Mouse (Mus musculus): ENCODE measurements at regions not wholly inside any gene's neighbourhood (a gene's known extent, or its start where the extent isn't known, plus 50 kb on each side); places are given as distances from the start of the nearest gene placed in this dataset.
A peak's percentile ranks its signal among the peaks of the same experiment; 100 is the strongest.
"Not testable (repeated sequence)": the region's sequence is repeated elsewhere in the genome, so short reads cannot be mapped to it uniquely, and the experiment has no call there.

DNA sequence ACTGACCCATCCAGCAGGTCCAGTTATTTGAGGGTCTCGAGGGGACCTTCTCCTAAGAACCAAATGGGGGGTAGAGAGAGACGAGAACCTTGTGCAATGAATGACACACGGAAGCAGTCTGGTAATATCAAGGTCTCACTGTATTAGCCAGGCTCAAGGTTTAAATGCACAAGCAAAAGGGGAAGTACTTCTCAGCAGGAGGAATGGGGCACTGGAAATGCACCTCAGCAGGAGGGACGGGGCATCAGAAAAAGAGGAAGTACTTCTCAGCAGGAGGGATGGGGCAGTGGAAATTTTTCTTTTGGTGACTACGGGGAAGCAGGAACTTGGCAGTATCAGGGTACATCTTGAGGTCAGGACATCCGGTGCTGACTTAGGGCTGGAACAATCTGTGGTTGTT, 74.9 kb upstream of the Vmn1r3 start:
- not testable (repeated sequence) for H3K9ac ChIP-seq; H3K27ac ChIP-seq; H3K4me2 ChIP-seq (replicated peaks); H3K9me3 ChIP-seq; H3K4me1 ChIP-seq; H3K4me3 ChIP-seq; H3K27me3 ChIP-seq; ATAC-seq (ENCODE audit: low FRiP score, low read depth); H3K36me3 ChIP-seq
- WGBS = 68% methylated on average over 6 of the region's 6 CpGs

DNA sequence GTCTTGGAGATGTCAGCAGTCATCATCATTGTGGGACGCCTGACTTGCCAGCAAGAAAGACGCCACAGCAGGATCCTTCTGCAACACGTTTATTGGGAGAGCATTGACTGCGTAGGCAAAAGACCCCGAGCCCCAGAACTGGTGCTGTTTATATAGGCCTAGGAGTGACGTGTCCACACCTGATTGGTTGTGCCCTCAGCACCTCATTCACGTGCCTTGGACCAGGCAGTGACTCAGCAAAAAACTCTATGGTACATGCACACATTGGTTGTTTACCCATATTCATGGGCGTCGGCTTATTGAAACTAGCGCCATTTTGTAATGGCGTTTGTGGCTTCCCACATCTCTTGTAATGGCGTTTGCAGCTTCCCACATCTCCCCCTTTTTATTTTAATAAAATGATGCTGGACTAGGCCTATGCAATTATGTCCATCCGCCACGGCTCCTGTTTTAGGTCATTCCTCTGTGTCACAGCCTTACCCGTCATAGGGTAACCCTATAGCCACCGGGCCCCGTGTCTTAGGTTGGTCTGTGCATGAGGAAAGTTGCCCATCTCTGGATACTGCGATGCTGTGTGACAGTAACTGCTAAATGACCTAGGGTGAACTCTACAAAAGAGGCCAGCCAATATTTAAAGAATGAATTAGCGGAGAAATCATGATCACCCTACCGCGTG, 67.6 kb upstream of the Vmn1r3 start:
- H3K36me3 ChIP-seq; H3K4me1 ChIP-seq; H3K4me3 ChIP-seq; H3K27me3 ChIP-seq; ATAC-seq (ENCODE audit: low FRiP score, low read depth); H3K27ac ChIP-seq; H3K9ac ChIP-seq; H3K4me2 ChIP-seq (replicated peaks): not testable (repeated sequence)
- WGBS = 89% methylated on average over 21 of the region's 21 CpGs
- peaks cover 33% of the 10 kb centered on the region for H3K9me3 ChIP-seq

DNA sequence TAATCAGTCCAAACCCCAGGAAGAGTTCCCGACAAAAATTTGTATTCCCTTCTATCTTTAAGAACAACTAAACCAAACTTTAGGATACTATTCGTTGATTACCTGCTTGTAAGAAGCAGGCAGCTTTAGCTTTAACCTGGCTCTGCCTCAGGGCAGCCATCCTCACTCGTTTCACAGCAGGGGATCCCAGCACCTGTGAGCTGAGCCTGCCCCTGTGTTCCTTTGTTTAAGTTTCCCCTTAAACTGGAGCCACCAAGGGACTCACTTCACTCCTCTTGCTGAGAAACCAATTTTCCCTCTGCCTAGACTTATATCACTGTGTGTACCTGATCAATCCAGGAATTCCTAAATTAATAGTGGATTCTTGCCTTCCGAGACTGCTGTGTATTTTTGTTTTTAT, 65.1 kb upstream of the Vmn1r3 start:
- H3K27me3 ChIP-seq; H3K4me3 ChIP-seq; H3K36me3 ChIP-seq; H3K27ac ChIP-seq; H3K4me1 ChIP-seq; H3K4me2 ChIP-seq (replicated peaks); H3K9ac ChIP-seq; ATAC-seq (ENCODE audit: low FRiP score, low read depth): not testable (repeated sequence)
- H3K9me3 ChIP-seq = peaks cover 32% of the 10 kb centered on the region
- WGBS = 50% methylated on average over 4 of the region's 4 CpGs

DNA sequence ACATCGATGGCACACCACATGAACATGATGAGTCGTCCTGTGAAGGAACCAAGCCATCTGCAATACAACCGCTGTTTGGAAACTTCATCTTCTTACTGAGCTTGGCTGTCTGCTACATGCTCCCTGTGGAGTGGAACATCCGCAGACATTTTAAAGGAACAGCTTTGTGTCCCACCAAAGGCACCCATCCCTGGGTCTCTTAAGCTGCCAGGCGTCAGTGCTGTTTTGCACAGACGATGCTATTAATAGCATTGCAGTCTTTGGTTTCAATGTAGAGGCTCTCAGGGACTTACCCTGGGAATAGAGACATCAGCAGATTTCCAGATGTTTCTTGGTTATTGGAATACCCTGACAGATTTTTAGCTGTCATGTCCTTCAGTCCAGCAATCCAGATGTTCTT, 56.9 kb upstream of the Vmn1r3 start:
- H3K27me3 ChIP-seq; ATAC-seq (ENCODE audit: low FRiP score, low read depth); H3K9me3 ChIP-seq; H3K4me1 ChIP-seq; H3K36me3 ChIP-seq; H3K4me2 ChIP-seq (replicated peaks); H3K27ac ChIP-seq; H3K4me3 ChIP-seq; H3K9ac ChIP-seq: not testable (repeated sequence)
- WGBS = 72% methylated on average over 6 of the region's 6 CpGs

DNA sequence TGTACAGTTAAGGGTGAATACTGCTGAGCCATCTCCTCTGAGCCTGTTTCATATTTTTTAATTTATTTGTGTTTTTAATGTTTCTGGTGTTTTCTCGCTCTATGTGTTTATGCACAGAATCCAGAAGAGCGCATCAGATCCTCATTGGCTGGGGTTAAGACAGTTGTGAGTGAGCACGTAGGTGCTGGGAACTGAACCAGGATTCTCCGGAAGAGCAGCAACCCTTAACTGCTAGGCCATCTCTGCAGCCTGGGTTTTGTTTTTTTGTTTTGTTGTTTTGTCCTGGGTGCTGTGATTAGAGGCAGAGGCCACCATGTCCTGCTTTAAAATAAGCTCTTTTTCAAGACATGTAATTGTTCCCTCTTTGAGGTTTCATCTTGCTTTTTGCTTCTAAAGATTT, 56.2 kb upstream of the Vmn1r3 start:
- H3K4me2 ChIP-seq (replicated peaks); H3K4me1 ChIP-seq; H3K27ac ChIP-seq; H3K9ac ChIP-seq; H3K9me3 ChIP-seq; H3K36me3 ChIP-seq; H3K27me3 ChIP-seq; H3K4me3 ChIP-seq: not testable (repeated sequence)
- 0 out of 2 replicates have a peak, but pooled peaks have one; percentile 3 for ATAC-seq (ENCODE audit: low FRiP score, low read depth)
- WGBS = 68% methylated on average over 4 of the region's 4 CpGs

DNA sequence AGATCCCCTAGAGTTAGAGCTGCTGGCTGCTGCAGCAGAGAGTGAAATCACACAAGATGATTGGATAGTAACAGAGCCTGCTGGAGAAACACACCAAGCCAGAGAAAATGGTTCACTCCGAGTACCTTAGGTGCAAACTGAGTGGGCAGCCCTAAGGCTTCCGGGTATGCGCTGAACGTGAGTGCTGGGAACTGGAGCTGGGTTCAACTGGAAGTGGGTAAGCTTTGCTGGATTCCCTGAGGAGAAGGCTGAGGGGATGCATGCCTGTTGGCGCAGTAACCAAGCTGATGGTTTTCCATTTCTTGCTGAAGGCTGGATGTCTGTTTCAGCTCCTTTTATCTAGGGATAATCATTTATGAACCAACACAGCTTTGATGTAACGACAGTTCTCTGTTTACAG, 53.3 kb upstream of the Vmn1r3 start:
- not testable (repeated sequence) for H3K9ac ChIP-seq; H3K36me3 ChIP-seq; H3K27me3 ChIP-seq; H3K4me2 ChIP-seq (replicated peaks); H3K4me3 ChIP-seq; H3K9me3 ChIP-seq; ATAC-seq (ENCODE audit: low FRiP score, low read depth); H3K4me1 ChIP-seq; H3K27ac ChIP-seq
- WGBS = 68% methylated on average over 6 of the region's 6 CpGs

DNA sequence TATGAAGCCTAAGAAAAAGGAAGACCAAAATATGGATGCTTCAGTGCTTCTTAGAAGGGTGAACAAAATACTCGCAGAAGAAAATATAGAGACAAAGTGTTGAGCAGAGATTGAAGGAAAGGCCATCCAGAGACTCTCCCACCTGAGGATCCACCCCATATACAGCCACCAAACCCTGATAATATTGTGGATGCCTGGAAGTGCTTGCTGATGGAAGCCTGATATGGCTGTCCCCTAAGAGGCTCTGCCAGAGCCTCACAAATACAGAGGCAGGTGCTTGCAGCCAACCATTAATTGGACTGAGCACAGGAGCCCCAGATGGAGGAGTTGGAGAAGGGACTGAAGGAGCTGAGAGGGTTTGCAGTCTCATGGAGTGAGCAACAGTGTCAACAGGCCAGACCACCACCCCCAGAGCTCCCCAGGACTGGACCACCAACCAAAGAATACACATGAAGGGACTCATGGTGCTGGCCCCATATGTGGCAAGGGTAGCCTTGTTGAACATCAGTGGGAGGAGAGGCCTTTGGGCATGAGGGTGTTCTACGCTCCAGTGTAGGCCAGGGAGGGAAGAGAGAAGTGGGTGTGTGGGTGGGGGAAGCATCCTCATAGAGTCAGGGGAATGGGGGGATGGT, 51.1 kb upstream of the Vmn1r3 start:
- not testable (repeated sequence) for H3K4me2 ChIP-seq (replicated peaks); H3K4me3 ChIP-seq; ATAC-seq (ENCODE audit: low FRiP score, low read depth); H3K9ac ChIP-seq; H3K36me3 ChIP-seq; H3K4me1 ChIP-seq; H3K27ac ChIP-seq; H3K9me3 ChIP-seq; H3K27me3 ChIP-seq
- WGBS = 18% methylated on average over 2 of the region's 2 CpGs

Measured in limb, embryonic 13.5 days (tissue).